ENCODE assay signal across 16 mouse cellular contexts in the genomic region with DNA sequence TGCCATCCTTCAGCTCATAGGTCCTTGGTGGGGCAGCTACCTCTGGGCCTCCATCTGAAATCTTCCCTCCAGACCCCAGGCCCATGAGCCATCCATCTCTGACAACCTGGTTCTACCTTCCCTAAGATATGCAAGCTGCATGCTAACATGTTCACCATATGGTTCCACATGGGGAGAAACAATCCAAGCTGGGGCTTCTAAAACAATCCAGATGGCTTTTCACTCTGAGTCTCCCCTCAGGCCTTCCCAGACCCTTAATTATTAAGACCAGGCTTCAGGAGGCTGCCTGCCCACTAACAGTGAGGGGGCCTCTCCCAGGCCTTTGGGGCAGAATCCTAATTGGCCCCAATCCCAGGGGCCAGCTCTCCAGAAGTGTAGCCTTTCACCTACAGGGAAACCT.
DNase-seq lines count a peak whose midpoint lies in the region; ATAC-seq lines count a peak whose summit lies in the region.
"Had no signal": no experiment of that assay in that cellular context is flagged by ENCODE, and none has a peak within 500 bp of the region (broad histone marks: within the 10 kb centered on the region; RNA-seq: fewer than 3 reads in every experiment).

No protein-coding gene starts in this region.

- H3K4me2 ChIP-seq in forebrain, embryonic 15.5 days (replicated peaks): no peak overlapping the region
- H3K4me2 ChIP-seq in embryonic facial prominence, embryonic 14.5 days (ENCODE audit: low read depth, low read length): peak overlapping the region; percentile 28; the same call in 1 of the 2 replicates
- H3K4me2 ChIP-seq in limb, embryonic 13.5 days (replicated peaks): peak overlapping the region; percentile 25; the same call in 1 of the 2 replicates
- H3K4me2 ChIP-seq in kidney, embryonic 14.5 days (replicated peaks; ENCODE audit: low read depth, low read length): no peak overlapping the region
- H3K4me2 ChIP-seq: heart, embryonic 12.5 days; intestine, embryonic 15.5 days; kidney, embryonic 15.5 days had no signal

- no peak overlapping the region for H3K9ac ChIP-seq in forebrain, embryonic 15.5 days (replicated peaks)
- no peak overlapping the region; the same call in 1 of the 2 replicates for H3K9ac ChIP-seq in embryonic facial prominence, embryonic 14.5 days (ENCODE audit: low read depth, low read length)
- no peak overlapping the region for H3K9ac ChIP-seq in limb, embryonic 13.5 days
- no peak overlapping the region for H3K9ac ChIP-seq in kidney, embryonic 14.5 days (ENCODE audit: low read depth, low read length)
- H3K9ac ChIP-seq: heart, embryonic 12.5 days; intestine, embryonic 15.5 days; kidney, embryonic 15.5 days had no signal

- peaks cover 30% of the 10 kb centered on the region for H3K4me1 ChIP-seq in forebrain, embryonic 10.5 days
- 0 out of 2 replicates have a peak, but pooled peaks cover 9% of the 10 kb centered on the region for H3K4me1 ChIP-seq in forebrain, embryonic 15.5 days
- peaks cover 21% of the 10 kb centered on the region for H3K4me1 ChIP-seq in embryonic facial prominence, embryonic 14.5 days (ENCODE audit: control insufficient read depth, insufficient read depth, low read length)
- H3K4me1 ChIP-seq in limb, embryonic 13.5 days: peaks cover 26% of the 10 kb centered on the region
- peaks cover 5% of the 10 kb centered on the region; the same call in 1 of the 2 replicates for H3K4me1 ChIP-seq in kidney, embryonic 14.5 days (ENCODE audit: control insufficient read depth, insufficient read depth, low read length)
- H3K4me1 ChIP-seq: heart, embryonic 12.5 days; intestine, embryonic 15.5 days had no signal

- peak overlapping the region; percentile 62 for H3K27ac ChIP-seq in forebrain, embryonic 10.5 days
- H3K27ac ChIP-seq in forebrain, embryonic 15.5 days (replicated peaks): no peak overlapping the region
- peak overlapping the region; percentile 75 for H3K27ac ChIP-seq in embryonic facial prominence, embryonic 14.5 days (replicated peaks; ENCODE audit: low read depth, low read length)
- peak overlapping the region; percentile 73 for H3K27ac ChIP-seq in limb, embryonic 13.5 days
- no peak overlapping the region for H3K27ac ChIP-seq in kidney, embryonic 14.5 days (ENCODE audit: low read depth, low read length)
- H3K27ac ChIP-seq: intestine, embryonic 15.5 days; kidney, embryonic 15.5 days had no signal

- H3K4me3 ChIP-seq in forebrain, embryonic 10.5 days: no peak overlapping the region
- H3K4me3 ChIP-seq in forebrain, embryonic 15.5 days: no peak overlapping the region
- H3K4me3 ChIP-seq in embryonic facial prominence, embryonic 14.5 days (ENCODE audit: low read depth, low read length): no peak overlapping the region
- H3K4me3 ChIP-seq in limb, embryonic 13.5 days: no peak overlapping the region
- H3K4me3 ChIP-seq in kidney, embryonic 14.5 days (ENCODE audit: low read length): no peak overlapping the region
- H3K4me3 ChIP-seq: erythroblast, embryonic 14.5 days; heart, embryonic 12.5 days; intestine, embryonic 15.5 days; kidney, embryonic 15.5 days had no signal

- no peaks in the 10 kb centered on the region for H3K9me3 ChIP-seq in forebrain, embryonic 10.5 days
- H3K9me3 ChIP-seq in forebrain, embryonic 15.5 days: no peaks in the 10 kb centered on the region
- H3K9me3 ChIP-seq in embryonic facial prominence, embryonic 14.5 days (ENCODE audit: control insufficient read depth, low read length): no peaks in the 10 kb centered on the region
- no peaks in the 10 kb centered on the region for H3K9me3 ChIP-seq in limb, embryonic 13.5 days
- no peaks in the 10 kb centered on the region for H3K9me3 ChIP-seq in kidney, embryonic 14.5 days (ENCODE audit: control insufficient read depth, low read length)
- H3K9me3 ChIP-seq: heart, embryonic 12.5 days; intestine, embryonic 15.5 days; kidney, embryonic 15.5 days had no signal

- ATAC-seq in forebrain, embryonic 15.5 days (replicated peaks): no peak
- ATAC-seq in embryonic facial prominence, embryonic 14.5 days (ENCODE audit: low read depth): peak; percentile 67
- ATAC-seq in limb, embryonic 13.5 days (ENCODE audit: low FRiP score, low read depth): peak; percentile 88
- no peak for ATAC-seq in kidney, embryonic 14.5 days (ENCODE audit: low FRiP score, low TSS enrichment)
- no peak for ATAC-seq in frontal cortex, adult (ENCODE audit: low TSS enrichment)
- ATAC-seq: intestine, embryonic 15.5 days had no signal

- H3K36me3 ChIP-seq in forebrain, embryonic 10.5 days (replicated peaks): no peaks in the 10 kb centered on the region
- H3K36me3 ChIP-seq in forebrain, embryonic 15.5 days: no peaks in the 10 kb centered on the region
- no peaks in the 10 kb centered on the region for H3K36me3 ChIP-seq in embryonic facial prominence, embryonic 14.5 days (ENCODE audit: control insufficient read depth, insufficient read depth, low read length)
- no peaks in the 10 kb centered on the region for H3K36me3 ChIP-seq in limb, embryonic 13.5 days
- H3K36me3 ChIP-seq in kidney, embryonic 14.5 days (ENCODE audit: control insufficient read depth, insufficient read depth, low read length): no peaks in the 10 kb centered on the region
- H3K36me3 ChIP-seq: heart, embryonic 12.5 days; intestine, embryonic 15.5 days; kidney, embryonic 15.5 days had no signal

- DNase-seq in forebrain, embryonic 10.5 days (ENCODE audit: extremely low spot score, low spot score): peak; percentile 20
- DNase-seq in embryo, embryonic 10 days (ENCODE audit: low spot score): peak; percentile 50
- DNase-seq in embryonic facial prominence, embryonic 14.5 days (ENCODE audit: low spot score): peak; percentile 68
- no peak for DNase-seq in urinary bladder, adult 18-20 months (ENCODE audit: low spot score in 2 of 2)
- DNase-seq: gastrocnemius, postnatal 36 days; layer of hippocampus, postnatal 36 days; lung, postnatal 10 days; thymus, postnatal 25 days had no signal

- H3K27me3 ChIP-seq in forebrain, embryonic 10.5 days (ENCODE audit: poor library complexity, severe bottlenecking): no peaks in the 10 kb centered on the region
- no peaks in the 10 kb centered on the region for H3K27me3 ChIP-seq in forebrain, embryonic 15.5 days
- no peaks in the 10 kb centered on the region for H3K27me3 ChIP-seq in embryonic facial prominence, embryonic 14.5 days (replicated peaks; ENCODE audit: control insufficient read depth, insufficient read depth, low read length)
- H3K27me3 ChIP-seq in limb, embryonic 13.5 days: no peaks in the 10 kb centered on the region
- H3K27me3 ChIP-seq in kidney, embryonic 14.5 days (ENCODE audit: control insufficient read depth, insufficient read depth, low read length): no peaks in the 10 kb centered on the region
- H3K27me3 ChIP-seq: heart, embryonic 12.5 days; intestine, embryonic 15.5 days; kidney, embryonic 15.5 days had no signal

Comparison
In these comparisons a context has a peak if more than half of its experiments do, and no peak if none do; other contexts are left out.
1. H3K27ac ChIP-seq: peak in forebrain, embryonic 10.5 days (single experiment), embryonic facial prominence, embryonic 14.5 days (single experiment) and limb, embryonic 13.5 days (single experiment); none in forebrain, embryonic 15.5 days (single experiment) and kidney, embryonic 14.5 days (single experiment).
2. DNase-seq: peak in forebrain, embryonic 10.5 days (single experiment), embryo, embryonic 10 days (single experiment) and embryonic facial prominence, embryonic 14.5 days (single experiment); none in urinary bladder, adult 18-20 months (0 of 2).
3. ATAC-seq: peak in embryonic facial prominence, embryonic 14.5 days (single experiment) and limb, embryonic 13.5 days (single experiment); none in forebrain, embryonic 15.5 days (single experiment), kidney, embryonic 14.5 days (single experiment) and frontal cortex, adult (single experiment).
4. H3K4me2 ChIP-seq: peak in embryonic facial prominence, embryonic 14.5 days (single experiment) and limb, embryonic 13.5 days (single experiment); none in forebrain, embryonic 15.5 days (single experiment) and kidney, embryonic 14.5 days (single experiment).